Mouse (Mus musculus): ENCODE results near the gene Hist1h2af.

The Hist1h2af gene

DNA sequence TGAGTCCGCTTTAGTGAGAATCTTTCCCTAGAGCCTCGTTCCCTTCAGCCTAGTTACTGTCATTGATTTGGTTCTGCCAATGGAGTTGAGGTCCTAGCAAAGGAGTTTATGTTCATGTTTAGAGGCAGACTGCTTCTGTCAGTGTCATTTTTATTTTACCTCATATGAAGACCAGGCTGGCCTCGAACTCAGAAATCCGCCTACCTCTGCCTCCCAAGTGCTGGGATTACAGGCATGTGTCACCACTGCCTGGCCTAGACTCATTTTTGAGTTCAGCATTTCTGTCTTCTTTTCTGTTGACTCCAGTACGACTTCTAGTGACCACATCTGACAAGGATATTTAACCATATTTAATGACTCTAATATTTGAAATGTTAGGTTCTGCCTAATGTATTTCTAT lies 18.4 kb upstream of the Hist1h2af start:
- DNase-seq (ENCODE audit: low spot score in 2 of 2) = no peak

DNA sequence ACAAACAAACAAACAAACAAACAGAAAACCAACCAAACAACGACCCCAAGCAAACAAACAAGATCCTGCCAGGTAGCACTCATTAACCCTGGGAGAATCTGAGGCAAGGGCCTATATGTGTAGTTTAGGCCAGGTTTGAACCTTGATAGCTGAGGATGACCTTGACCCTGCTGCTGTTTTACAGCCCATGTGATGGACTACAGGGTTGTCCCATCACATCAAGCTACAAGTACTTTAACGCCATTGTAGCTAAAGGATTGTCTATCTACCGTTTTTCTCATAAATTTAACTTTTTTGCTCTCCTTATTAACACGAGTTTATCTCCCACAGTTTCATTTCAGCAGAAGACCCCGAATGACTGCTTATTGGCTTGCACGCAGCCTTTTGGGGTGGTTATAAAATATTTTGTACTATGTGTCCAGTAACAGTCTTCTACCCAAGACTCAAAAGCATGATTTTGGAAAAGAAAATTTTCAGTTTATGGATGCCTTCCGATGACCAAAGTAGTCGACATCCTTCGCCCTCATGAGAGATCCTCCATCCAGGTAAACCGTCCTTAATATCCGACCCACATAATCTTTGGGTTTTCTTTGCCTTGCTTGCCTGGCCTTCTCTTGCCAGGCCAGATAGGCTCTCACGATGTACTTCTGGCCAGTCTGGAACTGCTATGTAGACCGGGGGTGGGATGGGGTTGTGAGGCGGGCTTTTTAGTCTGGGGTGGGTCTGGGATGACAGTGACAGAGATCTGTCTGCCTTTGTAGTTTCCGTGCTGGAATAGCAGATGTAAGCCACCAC lies 17.7 kb upstream of the Hist1h2af start:
- DNase-seq (ENCODE audit: low spot score in 2 of 2) = no peak

DNA sequence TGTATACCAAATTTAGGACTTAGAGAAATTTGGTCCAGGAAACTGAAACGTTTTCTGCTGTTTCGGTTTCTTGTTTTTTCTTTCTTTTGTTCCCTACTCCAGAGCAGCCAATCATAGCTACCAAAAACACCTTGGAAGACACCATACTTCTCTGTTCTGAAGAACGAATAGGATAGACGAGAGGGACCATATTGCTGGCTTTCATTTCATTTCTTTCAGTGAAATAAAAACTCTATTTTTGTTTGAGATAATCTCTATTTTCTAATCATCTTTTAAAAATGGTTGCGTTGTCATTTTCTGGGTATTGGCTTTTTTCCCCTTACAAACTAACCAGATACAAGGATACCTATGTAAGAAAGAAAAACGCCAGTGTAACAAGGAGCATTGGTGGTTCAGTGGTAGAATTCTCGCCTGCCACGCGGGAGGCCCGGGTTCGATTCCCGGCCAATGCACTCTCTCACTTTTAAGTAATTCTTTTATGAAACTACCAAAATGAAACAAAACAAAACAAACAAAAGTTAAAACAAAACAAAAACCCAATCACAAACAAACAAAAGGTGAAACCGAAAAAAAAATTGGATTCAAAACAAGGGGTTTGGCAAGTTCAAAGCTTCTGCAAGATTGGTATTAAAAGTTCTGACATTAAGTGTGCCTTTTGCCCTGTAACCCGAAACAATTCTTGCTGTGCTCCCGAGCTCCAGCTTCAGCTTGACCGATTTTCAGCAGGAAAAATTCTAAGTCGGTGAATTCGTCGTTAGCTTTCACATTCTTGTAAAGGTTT lies 16.7 kb upstream of the Hist1h2af start:
- DNase-seq (ENCODE audit: low spot score in 2 of 2) = peak; percentile 75 to 82

DNA sequence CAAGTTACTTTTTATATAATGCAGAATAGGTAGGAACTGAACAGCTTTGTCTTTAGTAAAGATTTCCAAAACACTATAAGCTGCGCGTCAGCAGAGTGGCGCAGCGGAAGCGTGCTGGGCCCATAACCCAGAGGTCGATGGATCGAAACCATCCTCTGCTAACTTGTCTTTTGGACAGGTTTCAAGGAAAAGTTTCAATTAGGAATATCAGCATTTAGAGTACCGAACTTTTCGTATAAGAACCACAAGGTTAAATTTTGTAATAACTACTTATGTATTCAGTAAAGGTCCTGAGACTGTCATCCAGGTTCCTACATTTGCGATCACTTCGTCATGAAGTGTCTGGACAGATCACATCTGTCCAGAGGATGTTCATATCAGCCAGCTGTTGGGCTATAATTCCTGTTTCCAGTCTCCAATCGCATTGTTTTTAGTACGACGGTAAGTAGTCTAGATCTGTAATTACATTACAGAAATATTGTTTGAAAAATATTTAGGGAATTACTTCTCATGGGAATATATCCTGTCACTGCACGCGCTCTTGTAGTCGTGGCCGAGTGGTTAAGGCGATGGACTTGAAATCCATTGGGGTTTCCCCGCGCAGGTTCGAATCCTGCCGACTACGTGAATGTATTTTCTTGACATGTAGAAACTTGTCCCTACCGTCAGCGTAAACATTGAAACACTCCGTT lies 16.0 kb upstream of the Hist1h2af start:
- peak; percentile 94 for DNase-seq (ENCODE audit: low spot score in 2 of 2)

DNA sequence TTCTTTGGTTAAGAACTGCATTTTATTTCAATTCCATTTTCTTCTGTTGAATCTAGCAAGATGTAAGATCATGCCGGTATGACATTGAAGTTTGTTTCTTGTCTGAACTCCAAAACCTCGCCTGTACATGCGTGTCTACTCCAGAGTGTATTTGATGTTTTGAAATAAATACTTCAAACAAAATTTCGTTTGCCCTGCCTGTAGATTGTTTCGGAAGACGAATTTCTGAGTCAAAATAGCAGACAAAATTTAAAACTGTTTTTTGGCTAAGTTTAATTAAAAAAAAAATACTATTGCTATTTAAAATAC lies 15.5 kb upstream of the Hist1h2af start:
- no peak for DNase-seq (ENCODE audit: low spot score in 2 of 2)

DNA sequence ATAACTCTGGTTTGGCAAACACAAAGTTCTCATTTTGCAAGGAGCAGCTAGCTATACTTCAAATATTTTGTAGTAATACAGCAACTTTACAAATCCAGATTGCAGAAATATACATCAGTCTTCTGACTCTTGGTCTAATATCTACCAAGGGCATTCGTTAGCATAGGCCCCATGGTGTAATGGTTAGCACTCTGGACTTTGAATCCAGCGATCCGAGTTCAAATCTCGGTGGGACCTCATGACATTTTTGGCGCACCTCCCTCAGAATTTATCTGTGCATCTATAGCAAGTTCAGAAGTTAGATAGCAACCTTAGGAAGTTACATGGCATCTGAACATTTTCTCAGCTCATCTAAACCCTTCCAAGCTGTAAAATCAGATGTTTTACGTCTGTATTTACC lies 14.8 kb upstream of the Hist1h2af start:
- peak; percentile 90 for DNase-seq (ENCODE audit: low spot score in 2 of 2)

DNA sequence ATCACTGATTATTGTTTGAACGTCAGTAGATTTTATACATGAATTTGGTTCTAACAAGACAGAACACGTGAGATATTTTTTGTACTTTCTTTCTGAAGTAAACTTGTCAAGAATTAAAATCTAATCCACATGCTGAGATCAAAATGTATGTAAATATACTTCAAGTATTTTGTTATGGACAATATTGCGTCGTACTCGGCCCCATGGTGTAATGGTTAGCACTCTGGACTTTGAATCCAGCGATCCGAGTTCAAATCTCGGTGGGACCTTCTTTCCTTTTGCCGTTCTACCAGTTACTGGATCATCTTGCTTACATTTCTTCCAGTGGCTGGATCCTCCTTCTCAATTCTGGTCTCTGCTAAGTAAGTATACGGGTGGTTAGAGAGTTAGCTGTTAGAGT lies 14.3 kb upstream of the Hist1h2af start:
- peak; percentile 83 to 84 for DNase-seq (ENCODE audit: low spot score in 2 of 2)

DNA sequence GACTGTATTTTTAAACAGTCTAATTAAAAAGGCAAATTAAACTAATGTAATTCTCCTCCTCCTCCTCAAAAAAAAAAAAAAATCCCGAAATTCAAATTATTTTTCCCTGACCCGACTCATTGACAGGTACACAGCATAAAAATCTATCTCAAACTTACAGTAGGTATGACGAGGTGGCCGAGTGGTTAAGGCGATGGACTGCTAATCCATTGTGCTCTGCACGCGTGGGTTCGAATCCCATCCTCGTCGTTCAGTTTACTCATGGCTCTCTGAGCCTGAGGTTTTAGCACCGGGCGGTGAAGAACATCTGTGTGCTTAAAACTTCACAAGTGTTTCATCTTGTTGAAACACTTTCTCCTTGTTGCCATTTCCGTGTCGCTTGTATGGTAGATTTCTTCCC lies 12.0 kb upstream of the Hist1h2af start:
- peak; percentile 83 to 87 for DNase-seq (ENCODE audit: low spot score in 2 of 2)

DNA sequence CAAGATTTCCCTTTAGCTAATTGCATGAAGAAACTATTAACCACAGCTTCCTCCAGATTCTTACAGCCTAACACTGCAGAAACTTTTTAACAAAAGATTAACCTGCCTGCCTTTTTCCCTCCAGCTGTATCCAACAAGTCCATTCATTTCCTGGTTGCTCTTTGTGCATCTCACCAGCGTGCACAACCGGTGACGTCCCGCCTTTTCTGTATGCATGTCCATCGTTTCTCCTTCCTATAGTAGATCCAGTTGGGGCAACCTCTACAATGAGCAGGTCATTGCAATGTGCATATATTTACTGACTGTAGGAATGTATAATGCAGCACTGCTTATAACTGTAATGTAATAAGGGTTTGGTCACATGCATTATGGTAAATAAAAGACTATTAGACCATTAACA lies 9.7 kb upstream of the Hist1h2af start:
- DNase-seq (ENCODE audit: low spot score in 2 of 2) = no peak

DNA sequence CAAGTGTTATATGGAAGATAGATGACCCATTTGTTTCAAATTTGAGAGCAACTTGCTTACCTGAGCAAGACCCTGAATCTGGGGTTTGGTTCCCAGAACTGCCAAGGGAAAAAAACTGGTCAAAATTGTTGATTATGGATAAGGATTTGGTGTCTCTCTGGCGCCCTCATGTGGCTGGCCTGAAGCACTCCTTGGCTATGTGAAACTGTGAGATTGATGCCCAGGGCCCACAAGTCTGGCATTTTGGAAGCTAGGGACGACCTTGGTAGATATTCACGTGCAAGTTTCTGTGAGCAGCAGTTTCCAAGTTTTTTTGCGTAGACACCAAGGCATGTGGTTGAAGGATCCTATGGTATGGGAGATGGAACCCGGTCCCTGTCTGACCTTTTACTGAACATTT lies 9.1 kb upstream of the Hist1h2af start:
- peak; percentile 71 to 80 for DNase-seq (ENCODE audit: low spot score in 2 of 2)

DNA sequence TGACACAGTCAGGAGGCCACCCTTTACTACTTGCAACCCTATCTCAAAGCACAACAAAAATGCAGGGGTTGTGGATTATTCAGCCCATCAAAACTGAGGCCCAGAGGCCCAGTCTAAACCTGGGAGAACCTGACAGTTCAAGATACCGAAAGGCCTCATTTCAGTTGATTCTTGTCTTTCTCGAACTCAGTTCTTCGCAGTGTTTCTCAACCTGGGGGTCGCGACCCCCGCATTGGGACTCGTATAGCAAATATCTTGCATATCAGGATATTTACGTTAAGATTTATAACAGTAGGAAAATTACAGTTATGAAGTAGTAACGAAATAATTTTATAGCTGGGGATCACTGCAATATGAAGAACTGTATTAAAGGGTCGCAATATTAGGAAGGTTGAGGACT lies 7.8 kb upstream of the Hist1h2af start:
- no peak for DNase-seq (ENCODE audit: low spot score in 2 of 2)

DNA sequence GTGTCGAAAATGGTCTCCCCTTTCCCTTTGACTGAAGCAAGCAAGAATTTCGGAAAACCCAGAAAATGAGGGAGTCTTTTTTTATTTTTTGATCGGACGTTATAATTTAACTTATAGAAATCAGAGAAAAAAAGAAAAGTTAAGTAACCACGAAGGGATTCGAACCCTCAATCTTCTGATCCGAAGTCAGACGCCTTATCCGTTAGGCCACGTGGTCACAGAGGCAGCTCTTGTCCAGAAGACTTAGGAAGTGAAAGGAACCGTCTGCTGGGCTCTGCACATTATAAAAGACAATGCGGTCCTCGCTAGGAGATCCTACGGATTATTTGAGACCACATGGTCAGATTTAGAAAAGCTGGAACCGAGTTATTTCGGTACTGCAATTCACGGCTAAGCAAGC lies 7.4 kb upstream of the Hist1h2af start:
- DNase-seq (ENCODE audit: low spot score in 2 of 2) = peak; percentile 89

DNA sequence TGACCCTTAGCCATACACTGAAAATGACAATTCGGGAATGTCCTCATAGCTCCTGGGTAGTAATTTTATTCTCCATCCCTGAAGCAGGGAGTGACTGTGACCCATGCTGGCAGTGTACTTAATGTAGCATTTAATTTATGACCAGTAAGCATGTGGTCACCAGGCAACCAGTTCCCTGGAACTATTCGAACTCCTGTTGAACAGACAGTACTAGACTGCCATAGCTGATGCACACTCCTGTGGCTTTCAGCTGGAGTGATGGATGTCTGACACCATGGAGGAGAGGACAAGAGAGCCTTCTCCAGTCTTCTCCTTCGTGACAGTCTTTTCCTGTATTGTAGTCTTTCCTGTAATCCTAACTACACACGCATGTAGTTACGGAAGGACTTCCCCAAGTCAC lies 4.7 kb upstream of the Hist1h2af start:
- no peak for DNase-seq (ENCODE audit: low spot score in 2 of 2)

DNA sequence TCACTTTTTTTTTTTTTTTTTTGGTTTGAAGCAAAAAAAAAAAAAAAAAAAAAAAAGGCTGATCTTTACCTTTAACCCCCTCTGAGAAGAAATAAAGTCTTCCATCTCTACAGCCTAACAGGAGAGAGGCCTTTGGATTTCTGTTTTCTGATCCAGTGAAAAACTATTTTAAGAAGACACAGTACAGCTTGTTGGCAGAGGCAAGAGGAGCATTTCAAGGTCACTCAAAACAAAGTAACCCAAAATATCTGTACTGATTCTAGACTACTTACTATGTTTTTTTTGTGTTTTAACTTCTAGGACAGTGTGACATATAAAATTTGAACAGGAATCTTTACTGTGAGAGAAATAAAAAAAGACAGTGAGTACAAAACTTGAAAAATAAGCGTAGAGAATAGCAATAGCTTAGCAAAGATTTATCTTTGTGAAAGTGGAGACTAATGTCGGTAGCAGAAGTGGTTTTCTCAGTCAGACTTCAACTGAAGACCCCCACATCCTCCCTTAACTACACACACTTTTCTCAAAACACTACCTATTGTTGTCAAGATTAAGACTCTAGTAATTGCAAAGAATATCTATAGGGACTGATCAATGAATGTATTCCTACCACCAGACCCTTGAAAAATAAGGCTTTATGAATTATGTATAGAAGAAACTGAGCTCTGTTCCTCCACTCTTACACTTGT lies 4.1 kb upstream of the Hist1h2af start:
- DNase-seq (ENCODE audit: low spot score in 2 of 2) = no peak

DNA sequence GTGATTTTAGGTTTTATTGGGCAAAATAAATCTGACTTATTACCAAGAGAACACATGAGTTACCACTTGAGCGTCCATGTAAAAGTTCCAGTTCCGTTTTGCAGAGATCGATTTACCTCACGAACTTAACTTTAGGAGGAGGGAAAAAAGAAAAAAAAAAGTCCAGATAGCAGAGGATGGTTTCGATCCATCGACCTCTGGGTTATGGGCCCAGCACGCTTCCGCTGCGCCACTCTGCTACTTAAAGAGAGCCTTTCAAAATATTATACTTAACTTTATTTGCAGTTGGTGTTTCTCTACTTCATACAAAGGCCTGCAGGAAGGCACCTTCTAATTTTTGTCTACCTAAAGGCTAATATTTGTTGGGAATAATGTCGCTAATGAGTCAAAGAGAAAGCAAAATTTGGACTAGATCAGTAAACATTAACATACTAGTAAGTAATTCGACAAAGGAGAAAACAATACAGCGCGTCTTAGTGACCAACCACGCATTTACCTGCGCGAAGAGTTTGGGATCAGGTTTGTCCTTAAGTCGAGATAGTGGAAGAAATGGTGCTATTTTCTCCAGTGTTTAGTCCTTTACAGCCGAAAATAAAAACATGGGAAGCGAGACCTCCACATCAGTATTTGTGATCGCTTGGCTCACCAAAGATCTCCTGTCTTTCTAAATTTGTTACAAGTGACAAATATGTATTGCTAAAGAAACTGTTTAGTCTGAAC lies 3.4 kb upstream of the Hist1h2af start:
- DNase-seq (ENCODE audit: low spot score in 2 of 2) = peak; percentile 79 to 83

DNA sequence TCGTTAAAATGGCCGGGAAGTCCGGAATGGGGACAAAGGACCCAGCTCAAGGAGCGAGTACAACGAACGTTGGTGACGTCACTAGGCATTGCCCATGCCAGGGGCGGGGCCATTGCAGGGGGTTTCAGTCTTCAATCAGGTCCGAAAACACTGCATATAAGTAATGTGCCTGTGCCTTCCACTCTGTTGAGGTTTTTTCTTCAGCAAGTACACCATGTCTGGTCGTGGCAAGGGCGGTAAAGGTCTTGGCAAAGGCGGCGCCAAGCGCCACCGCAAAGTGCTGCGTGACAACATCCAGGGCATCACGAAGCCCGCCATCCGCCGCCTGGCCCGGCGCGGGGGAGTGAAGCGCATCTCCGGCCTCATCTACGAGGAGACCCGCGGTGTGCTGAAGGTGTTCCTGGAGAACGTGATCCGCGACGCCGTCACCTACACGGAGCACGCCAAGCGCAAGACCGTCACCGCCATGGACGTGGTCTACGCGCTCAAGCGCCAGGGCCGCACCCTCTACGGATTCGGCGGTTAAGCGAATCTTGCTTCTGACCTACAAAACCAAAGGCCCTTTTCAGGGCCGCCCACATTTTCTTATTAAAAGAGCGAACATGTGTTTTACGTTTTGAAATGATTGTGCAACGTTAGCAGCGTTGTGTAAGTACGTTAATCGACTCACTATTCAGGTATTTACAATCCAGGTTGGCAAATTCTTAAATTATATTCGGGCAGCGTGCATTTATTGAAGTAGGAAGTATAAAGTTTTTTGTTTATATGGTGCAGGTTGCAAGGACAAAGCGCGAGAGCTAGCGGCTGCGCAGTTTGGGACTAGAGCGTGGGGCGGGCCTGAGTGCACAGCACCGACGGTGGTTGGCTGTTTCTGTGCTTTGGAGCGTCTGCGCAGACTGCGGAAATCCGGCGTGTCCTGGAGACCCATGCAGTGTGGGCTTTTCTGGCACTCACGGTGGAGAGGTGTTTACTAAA lies 2.5 kb upstream of the Hist1h2af start, which contains the start of gene Hist1h4h:
TSS of gene Hist1h4h (plus strand) at position 150 of the 975 bp plus-strand sequence.
- peak; percentile 95 to 96 for DNase-seq (ENCODE audit: low spot score in 2 of 2)

DNA sequence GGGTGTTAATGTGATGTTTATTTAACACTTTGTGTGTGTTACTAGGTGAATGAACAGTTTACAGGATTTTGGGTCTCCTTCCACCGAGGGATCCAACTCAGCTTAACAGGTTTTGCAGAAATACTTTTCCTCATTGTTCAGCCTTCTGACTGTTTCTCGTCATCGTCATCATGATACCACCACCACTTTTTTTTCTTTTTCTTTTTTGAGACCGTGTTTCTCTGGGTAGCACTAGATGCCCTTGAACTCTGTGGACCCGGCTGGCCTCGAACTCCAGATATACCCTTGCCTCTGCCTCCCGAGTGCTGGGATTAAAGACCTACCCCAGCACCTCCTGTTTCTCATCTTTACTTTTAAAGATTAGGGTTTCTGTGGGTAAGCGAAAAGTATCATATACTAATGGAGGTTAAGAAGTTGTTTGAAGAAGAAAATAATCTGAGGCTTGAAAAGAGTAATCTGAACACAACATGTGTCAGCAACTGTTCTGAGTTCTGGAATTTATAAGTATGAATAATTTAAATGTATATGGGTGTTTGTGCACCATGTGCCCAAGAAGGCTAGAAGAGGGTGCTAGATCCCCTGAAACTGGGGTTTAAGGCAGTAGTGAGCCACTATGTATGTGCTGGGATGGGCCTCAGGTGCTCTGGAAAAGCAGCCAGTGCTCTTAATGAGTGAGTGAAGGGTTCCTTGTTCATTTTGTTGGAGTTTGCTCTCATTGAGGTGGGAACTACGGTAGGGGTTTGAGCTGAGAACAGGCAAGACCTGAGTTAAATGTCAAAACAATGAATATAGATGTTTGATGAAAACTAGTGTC lies 1.2 kb upstream of the Hist1h2af start:
- DNase-seq (ENCODE audit: low spot score in 2 of 2) = no peak

DNA sequence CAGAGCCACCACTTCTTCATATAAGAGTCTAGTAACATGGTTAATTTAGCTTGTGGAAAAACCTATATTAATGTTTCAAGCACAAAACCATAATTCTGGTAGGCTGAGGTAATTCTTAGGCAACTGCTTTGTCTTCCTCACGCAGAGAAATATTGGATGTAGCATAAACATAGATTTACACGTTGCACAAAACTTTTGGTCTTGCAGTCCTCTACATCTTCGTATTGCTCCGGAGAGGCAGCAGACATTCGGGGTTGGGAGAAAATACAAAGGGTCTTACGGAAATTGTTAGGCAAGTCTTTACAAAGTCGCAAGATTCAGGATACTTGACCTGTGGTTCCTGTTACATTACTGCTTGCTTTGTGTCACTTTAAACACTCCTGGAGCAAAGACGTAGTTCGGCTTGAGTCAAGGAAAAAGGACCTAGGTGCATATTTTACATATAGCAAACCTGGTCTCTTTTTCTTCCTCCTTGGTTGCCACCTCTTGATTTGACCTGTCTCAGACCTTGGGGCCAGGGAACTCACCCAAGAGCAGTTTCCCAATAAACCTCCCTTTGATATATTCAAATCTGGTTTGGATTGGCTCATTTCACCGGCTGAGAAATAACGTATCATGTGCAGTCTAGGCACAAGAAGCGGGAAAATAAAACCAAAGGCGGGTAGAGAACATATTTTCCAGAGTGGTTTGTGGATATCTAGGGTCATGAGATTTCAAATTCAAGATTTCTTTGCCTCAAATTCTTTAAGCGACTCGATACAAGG lies 844 bp downstream of the Hist1h2af start:
- no peak for DNase-seq (ENCODE audit: low spot score in 2 of 2)

Data from natural killer cell, adult 2 months (primary cell).